Mouse (Mus musculus) neural tube, embryonic 13.5 days (tissue): Measurements from ENCODE around the gene Tctn3. TPM values are rescaled to one million over a fixed set of nuclear protein-coding genes. Genes with fewer than 3 reads are reported as not detected.
"Not testable (repeated sequence)": the region's sequence is repeated elsewhere in the genome, so short reads cannot be mapped to it uniquely, and the experiment has no call there.

Experiments
- ATAC-seq: fragments of 200-750 bp; cut with Nextera tagmentation; 2 replicates; pipeline ENCODE4 v1.8.0; 2017; ENCODE audit warnings: low read depth, mild to moderate bottlenecking, moderate TSS enrichment, moderate library complexity
- H3K27ac ChIP-seq: fragments of 300-500 bp; sonication (generic); replicated peaks from 2 replicates; pipeline ENCODE4 v1.5.1; 2015; ENCODE audit warnings: moderate library complexity, mild to moderate bottlenecking, inconsistent platforms
- H3K27me3 ChIP-seq: fragments of 300-500 bp; sonication (generic); 2 replicates; pipeline ENCODE4 v1.6.1; 2015; ENCODE audit warnings: mild to moderate bottlenecking, inconsistent platforms
- H3K36me3 ChIP-seq: fragments of 300-500 bp; sonication (generic); 2 replicates; pipeline ENCODE4 v1.6.1; 2015; ENCODE audit warnings: mild to moderate bottlenecking, inconsistent platforms
- H3K4me1 ChIP-seq: fragments of 300-500 bp; sonication (generic); replicated peaks from 2 replicates; pipeline ENCODE4 v1.6.1; 2015; ENCODE audit warnings: inconsistent platforms
- H3K4me2 ChIP-seq: fragments of 300-500 bp; sonication (generic); 2 replicates; pipeline ENCODE4 v1.6.1; 2015; ENCODE audit warnings: inconsistent platforms, mild to moderate bottlenecking, moderate library complexity
- H3K4me3 ChIP-seq: fragments of 300-500 bp; sonication (generic); 2 replicates; pipeline ENCODE4 v1.5.1; 2015; ENCODE audit warnings: mild to moderate bottlenecking, inconsistent platforms
- H3K9ac ChIP-seq: fragments of 300-500 bp; sonication (generic); 2 replicates; pipeline ENCODE4 v1.6.1; 2015; ENCODE audit warnings: moderate library complexity, mild to moderate bottlenecking, inconsistent platforms
- H3K9me3 ChIP-seq: fragments of 300-500 bp; sonication (generic); 2 replicates; pipeline ENCODE4 v1.6.1; 2016; ENCODE audit warnings: inconsistent platforms
- WGBS: fragments of 180-500 bp; shearing (Covaris S2); methylation state at CpG from one replicate; pipeline ENCODE4 v1.1.7; 2015; 5-methylcytosine and 5-hydroxymethylcytosine counted together
- polyA plus RNA-seq: library from polyadenylated mRNA; unstranded; fragments of >200 nt; fragmentation: Nextera tagmentation; extraction: Ambion mirVana; gene quantifications from 2 replicates; pipeline ENCODE4 v1.2.1, GENCODE M21; 2015

The Tctn3 gene
- polyA plus RNA-seq, 1 experiment from 2014 or later, result 10.6 TPM

DNA sequence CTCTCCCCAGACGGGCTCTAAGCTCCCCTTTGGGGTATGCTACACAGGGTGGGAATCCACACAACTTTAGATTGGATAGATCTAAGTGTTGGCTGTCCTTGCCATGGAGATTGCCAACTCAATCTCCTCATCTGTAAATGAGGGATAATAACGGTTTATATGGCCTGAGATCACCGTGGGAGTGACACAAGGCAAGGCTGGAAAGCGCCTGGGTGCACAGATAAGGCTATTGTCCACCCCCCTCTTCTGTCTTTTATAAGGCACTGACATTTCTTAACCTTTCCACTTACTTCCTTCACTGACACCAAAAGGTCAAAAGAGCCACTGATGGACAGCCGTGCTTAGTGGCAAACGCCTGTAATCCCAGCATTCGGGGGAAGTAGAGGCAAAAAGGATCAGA, 25.1 kb downstream of the Tctn3 start:
- peak overlapping the region; percentile 80 for H3K4me2 ChIP-seq
- peak overlapping the region; percentile 87 for H3K9ac ChIP-seq
- H3K4me1 ChIP-seq, result peaks cover 21% of the 10 kb centered on the region
- H3K36me3 ChIP-seq, result peaks cover 28% of the 10 kb centered on the region
- no peak for ATAC-seq
- 61% methylated on average over 7 of the region's 7 CpGs for WGBS
- no peak overlapping the region for H3K27ac ChIP-seq
- no peaks in the 10 kb centered on the region for H3K9me3 ChIP-seq
- H3K4me3 ChIP-seq, result peak overlapping the region; percentile 86
- no peaks in the 10 kb centered on the region for H3K27me3 ChIP-seq

DNA sequence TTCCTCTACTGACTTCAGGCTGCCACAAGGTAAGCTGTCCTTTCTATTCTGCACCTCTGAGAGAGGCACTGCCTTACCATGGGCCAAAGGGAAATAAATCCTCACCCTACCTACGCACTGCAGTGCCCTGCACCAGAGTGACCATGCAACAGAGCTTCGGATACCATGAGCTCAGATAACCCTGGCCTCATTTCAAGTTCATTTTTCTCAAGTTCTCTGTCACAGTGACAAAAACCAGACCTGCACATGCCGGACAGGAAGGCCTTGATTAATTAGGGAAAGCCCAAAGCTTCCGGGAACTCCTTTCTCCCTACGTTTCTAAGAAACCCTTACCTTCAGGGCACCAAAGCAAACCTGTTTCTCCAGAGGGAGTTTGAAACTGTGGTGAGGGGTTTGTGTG, 30.4 kb downstream of the Tctn3 start:
- no peak overlapping the region for H3K9ac ChIP-seq
- ATAC-seq, result no peak
- whole genome bisulfite sequencing, result 93% methylated on average over 5 of the region's 5 CpGs
- no peak overlapping the region for H3K4me2 ChIP-seq
- H3K27me3 ChIP-seq, result no peaks in the 10 kb centered on the region
- H3K36me3 ChIP-seq, result peaks cover 76% of the 10 kb centered on the region
- H3K4me1 ChIP-seq, result peaks cover 9% of the 10 kb centered on the region
- H3K27ac ChIP-seq, result no peak overlapping the region
- H3K9me3 ChIP-seq, result no peaks in the 10 kb centered on the region
- no peak overlapping the region for H3K4me3 ChIP-seq

DNA sequence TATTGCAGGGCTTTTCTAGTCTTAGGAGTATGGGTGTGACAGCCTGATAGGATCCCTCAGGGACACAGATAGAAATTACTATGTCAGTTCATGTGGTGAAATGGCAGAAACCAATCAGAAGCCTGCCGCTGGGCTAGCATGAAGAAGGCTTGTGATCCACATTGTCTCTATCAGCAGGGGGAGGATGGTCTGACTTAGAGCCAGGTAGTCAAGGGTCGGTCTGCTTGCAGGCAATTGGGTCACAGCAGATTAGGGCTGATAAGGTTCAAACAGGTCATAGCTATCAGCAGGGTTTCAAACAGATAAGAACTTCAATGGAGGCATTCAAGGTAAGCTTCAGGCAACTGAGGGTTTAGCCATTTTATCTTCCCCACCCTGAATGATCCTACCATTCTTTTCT, 31.1 kb downstream of the Tctn3 start:
- no peak overlapping the region for H3K27ac ChIP-seq
- H3K9ac ChIP-seq, result no peak overlapping the region
- no peak overlapping the region for H3K4me2 ChIP-seq
- H3K9me3 ChIP-seq, result no peaks in the 10 kb centered on the region
- H3K4me1 ChIP-seq, result peaks cover 2% of the 10 kb centered on the region; the same call in 1 of the 2 replicates
- WGBS, result 91% methylated on average over 2 of the region's 2 CpGs
- ATAC-seq, result no peak
- H3K4me3 ChIP-seq, result no peak overlapping the region
- H3K27me3 ChIP-seq, result no peaks in the 10 kb centered on the region
- peaks cover 84% of the 10 kb centered on the region for H3K36me3 ChIP-seq

DNA sequence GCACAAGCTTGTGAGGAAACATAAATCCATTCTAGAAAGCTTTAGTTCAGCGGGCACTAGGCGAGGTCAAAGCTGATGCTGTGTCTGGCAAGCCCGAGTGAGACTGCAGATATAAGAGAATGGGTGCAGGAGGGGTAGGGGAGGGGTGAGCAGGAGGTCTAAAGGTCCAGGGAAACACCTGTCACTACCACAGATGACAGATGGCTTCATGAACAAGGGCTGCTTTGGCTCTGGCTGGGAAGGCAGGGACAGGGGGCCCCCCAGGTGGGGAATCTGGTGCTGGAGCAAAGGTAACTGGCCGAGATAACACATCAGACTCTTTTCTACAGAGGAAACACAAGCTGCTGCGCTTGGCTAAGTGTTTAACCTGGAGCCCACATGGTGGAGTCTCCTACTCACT, 36.6 kb downstream of the Tctn3 start:
- peaks cover 99% of the 10 kb centered on the region for H3K36me3 ChIP-seq
- no peak overlapping the region for H3K27ac ChIP-seq

DNA sequence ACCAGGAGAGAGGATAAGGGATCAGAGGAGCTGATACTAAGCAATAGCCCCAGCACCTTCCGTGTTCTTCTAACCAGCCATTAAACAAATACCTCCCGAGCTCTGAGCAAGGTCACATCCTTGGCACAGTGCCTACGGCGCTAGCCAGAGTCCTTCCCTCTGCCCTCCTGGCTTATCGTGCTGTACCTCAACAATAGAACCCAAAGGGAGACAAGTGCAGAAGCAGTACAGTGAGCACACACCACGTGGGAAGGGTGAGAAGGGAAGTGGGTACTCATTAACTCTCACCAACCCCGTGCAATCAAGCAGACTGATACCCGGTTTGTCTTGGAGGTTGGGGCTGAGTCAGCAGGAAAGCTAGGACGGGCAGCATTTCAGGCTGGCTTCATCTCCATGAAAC, 41.3 kb downstream of the Tctn3 start:
- no peaks in the 10 kb centered on the region for H3K27me3 ChIP-seq

More for the DNA sequence above, 36.6 kb downstream of the Tctn3 start:
- Histone ChIP-seq H3K27me3 (no peaks in the 10 kb centered on the region), H3K4me2 (no peak overlapping the region), H3K9ac (no peak overlapping the region), H3K9me3 (peaks cover 5% of the 10 kb centered on the region), H3K4me3 (no peak overlapping the region), H3K4me1 (no peaks in the 10 kb centered on the region)
- no peak for ATAC-seq
- WGBS, result 72% methylated on average over 5 of the region's 5 CpGs

DNA sequence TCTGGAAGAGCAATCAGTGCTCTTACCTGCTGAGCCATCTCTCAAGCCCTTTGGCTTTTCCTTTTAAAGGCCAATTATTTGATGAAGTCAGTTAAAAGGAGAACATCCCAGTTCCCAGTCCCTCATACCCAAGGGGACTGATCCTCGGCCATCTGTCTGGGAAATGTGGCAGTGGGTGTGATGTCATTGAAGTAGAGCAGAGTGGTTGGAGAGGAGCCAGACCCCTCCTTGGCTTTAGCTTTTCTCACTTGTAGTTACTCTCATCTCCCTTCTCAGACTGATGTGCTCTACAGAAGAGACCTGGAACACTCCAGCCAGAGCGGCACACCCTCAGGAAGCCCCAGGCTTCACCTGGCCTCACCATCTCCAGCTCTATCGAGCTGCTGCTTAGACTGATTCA, 44.4 kb downstream of the Tctn3 start:
- Histone ChIP-seq H3K9me3 (peaks cover 15% of the 10 kb centered on the region), H3K9ac (no peak overlapping the region), H3K4me1 (no peaks in the 10 kb centered on the region), H3K36me3 (peaks cover 99% of the 10 kb centered on the region), H3K27ac (no peak overlapping the region), H3K27me3 (no peaks in the 10 kb centered on the region), H3K4me2 (no peak overlapping the region), H3K4me3 (no peak overlapping the region)
- 89% methylated on average over 3 of the region's 3 CpGs for WGBS
- no peak for ATAC-seq

More for the DNA sequence above, 41.3 kb downstream of the Tctn3 start:
- 95% methylated on average over 9 of the region's 9 CpGs for WGBS
- no peak overlapping the region for H3K27ac ChIP-seq
- H3K4me1 ChIP-seq, result no peaks in the 10 kb centered on the region
- peaks cover 15% of the 10 kb centered on the region for H3K9me3 ChIP-seq
- H3K36me3 ChIP-seq, result peaks cover 100% of the 10 kb centered on the region
- no peak overlapping the region for H3K4me2 ChIP-seq
- no peak for ATAC-seq
- H3K4me3 ChIP-seq, result no peak overlapping the region
- H3K9ac ChIP-seq, result no peak overlapping the region

DNA sequence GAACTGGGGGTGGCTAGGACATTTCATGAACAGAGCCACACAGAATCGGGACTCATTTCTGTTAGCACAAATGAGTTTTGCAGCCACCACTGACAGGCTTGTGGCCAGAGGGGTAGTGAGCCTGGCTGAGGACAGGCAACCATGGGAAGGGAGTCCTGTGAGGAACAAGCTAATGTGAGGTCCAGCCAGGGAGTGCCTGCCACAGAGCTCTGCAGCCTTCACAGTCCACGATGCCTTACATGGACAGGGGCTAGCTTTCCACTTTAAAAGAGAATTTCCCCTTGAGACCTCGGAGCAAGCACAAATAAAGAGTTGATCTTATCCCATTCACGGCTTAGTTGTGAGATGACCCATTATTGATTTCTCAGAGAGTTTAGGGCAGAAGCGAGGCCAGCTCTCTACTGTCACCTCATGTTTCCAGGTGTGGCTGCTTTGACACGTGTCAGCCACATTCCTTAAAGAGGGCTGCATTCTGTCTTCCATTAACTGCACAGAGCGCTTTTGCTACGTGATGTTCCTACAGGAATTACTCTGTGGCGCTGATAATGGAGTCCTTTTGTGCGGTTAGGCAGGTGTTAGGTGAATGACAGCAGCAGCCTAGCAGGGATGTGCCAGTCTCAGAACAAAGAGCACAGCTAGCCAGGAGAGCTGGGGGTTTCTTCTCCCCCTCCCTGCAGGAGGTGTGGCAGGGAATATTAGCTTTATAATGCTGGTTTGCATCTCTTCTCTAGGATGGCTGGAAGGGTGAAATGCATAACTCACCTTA, 48.0 kb downstream of the Tctn3 start:
- peaks cover 74% of the 10 kb centered on the region for H3K36me3 ChIP-seq
- H3K4me3 ChIP-seq, result no peak overlapping the region
- H3K9me3 ChIP-seq, result no peaks in the 10 kb centered on the region
- no peak for ATAC-seq
- H3K27ac ChIP-seq, result no peak overlapping the region
- H3K4me1 ChIP-seq, result no peaks in the 10 kb centered on the region
- 88% methylated on average over 10 of the region's 10 CpGs for WGBS
- H3K27me3 ChIP-seq, result no peaks in the 10 kb centered on the region
- H3K9ac ChIP-seq, result no peak overlapping the region
- no peak overlapping the region for H3K4me2 ChIP-seq

DNA sequence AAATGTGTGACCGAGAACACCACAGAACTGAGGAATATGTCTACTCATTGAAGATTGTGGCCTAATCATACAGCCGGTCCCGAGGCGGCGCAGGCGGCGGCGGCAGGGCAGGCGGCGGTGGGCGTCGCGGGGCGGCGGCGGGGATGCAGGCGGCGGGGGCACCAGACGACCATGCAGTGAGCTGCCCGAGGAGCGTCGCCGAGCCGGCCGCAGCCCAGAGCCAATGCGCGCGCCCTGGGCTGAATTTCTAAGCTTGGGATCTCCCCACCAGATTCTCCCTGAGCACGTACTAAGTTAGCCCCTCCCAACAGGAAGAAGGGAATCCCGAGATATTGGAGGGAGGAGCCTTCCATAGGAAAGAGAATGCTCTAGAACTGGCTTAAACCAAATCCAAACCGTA, 50.5 kb downstream of the Tctn3 start:
- not testable (repeated sequence) for H3K4me1 ChIP-seq, H3K4me2 ChIP-seq, H3K9me3 ChIP-seq, H3K9ac ChIP-seq, H3K27ac ChIP-seq, H3K27me3 ChIP-seq, H3K4me3 ChIP-seq
- 76% methylated on average over 13 of the region's 31 CpGs for WGBS
- H3K36me3 ChIP-seq, result peaks cover 69% of the 10 kb centered on the region
- ATAC-seq, result 0 out of 2 replicates have a peak, but pooled peaks have one; percentile 47

DNA sequence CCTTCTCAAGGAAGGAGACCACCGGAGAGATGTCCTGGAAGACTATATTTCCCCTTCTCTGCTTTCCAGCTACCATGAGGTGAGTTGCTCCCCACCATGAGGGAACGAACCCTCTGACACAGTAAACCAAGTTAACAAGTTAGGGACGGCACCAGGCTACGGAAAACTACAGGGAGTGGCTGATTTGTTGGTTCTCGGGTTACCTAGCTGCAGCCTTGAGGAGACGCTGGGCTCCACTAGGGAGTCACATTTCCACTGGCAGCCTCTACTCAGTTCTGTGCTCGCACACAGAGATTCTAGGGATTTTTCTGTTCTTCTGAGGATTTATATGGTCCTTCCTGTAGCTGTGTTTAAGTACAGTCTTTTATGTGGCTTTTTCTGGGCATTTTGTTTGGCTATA, 56.0 kb downstream of the Tctn3 start:
- 89% methylated on average over 7 of the region's 7 CpGs for WGBS
- Histone ChIP-seq H3K9me3 (no peaks in the 10 kb centered on the region), H3K27me3 (no peaks in the 10 kb centered on the region), H3K27ac (no peak overlapping the region), H3K4me2 (no peak overlapping the region), H3K4me1 (no peaks in the 10 kb centered on the region), H3K4me3 (no peak overlapping the region), H3K36me3 (peaks cover 75% of the 10 kb centered on the region), H3K9ac (no peak overlapping the region)
- no peak for ATAC-seq

DNA sequence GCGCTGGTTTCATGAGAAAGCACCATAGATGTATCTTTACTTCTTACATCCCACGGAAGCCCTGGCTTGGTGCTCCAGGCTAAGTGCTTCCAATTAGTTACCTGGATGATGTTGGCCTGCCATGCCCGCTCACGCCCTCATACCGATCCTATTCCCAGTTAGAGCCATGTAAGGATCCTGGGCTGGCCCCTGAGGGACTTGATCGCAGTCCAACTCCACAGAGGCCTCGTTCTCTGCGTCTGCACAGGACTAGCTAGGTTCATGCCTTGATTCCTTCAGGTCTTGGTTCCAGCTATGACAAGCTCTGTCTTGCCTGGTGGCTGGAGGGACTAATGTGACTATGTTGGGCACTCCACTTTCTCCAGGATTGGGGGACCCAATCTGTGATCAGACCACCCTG, 56.9 kb downstream of the Tctn3 start:
- Histone ChIP-seq H3K9me3 (no peaks in the 10 kb centered on the region), H3K4me3 (no peak overlapping the region), H3K36me3 (peaks cover 84% of the 10 kb centered on the region), H3K9ac (no peak overlapping the region), H3K27me3 (no peaks in the 10 kb centered on the region), H3K4me2 (no peak overlapping the region), H3K27ac (no peak overlapping the region), H3K4me1 (no peaks in the 10 kb centered on the region)
- WGBS, result 97% methylated on average over 8 of the region's 8 CpGs
- no peak for ATAC-seq

DNA sequence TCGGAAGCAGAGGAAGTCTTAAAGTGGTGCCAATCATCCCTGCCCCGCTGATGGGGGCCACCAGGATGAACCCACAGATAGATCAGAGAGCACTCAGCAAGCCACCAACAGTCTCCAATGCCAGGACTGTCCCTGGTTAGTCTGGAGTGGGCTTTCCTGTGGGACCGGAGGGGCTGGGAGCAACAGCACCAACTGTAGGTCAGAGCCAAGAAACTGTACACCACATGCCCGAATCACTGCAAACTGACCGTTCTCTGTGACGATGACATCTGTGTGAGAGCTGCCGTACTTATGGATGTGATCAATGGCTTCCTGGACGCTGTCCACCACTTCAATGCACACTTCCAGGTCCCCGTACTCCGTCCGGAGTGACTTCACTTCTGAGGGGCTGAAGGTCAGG, 57.7 kb downstream of the Tctn3 start:
- ATAC-seq, result no peak
- H3K36me3 ChIP-seq, result peaks cover 86% of the 10 kb centered on the region
- H3K4me1 ChIP-seq, result no peaks in the 10 kb centered on the region
- no peaks in the 10 kb centered on the region for H3K27me3 ChIP-seq
- 94% methylated on average over 11 of the region's 11 CpGs for WGBS
- no peak overlapping the region for H3K4me3 ChIP-seq
- no peak overlapping the region for H3K4me2 ChIP-seq
- no peaks in the 10 kb centered on the region for H3K9me3 ChIP-seq
- no peak overlapping the region for H3K27ac ChIP-seq
- no peak overlapping the region for H3K9ac ChIP-seq

DNA sequence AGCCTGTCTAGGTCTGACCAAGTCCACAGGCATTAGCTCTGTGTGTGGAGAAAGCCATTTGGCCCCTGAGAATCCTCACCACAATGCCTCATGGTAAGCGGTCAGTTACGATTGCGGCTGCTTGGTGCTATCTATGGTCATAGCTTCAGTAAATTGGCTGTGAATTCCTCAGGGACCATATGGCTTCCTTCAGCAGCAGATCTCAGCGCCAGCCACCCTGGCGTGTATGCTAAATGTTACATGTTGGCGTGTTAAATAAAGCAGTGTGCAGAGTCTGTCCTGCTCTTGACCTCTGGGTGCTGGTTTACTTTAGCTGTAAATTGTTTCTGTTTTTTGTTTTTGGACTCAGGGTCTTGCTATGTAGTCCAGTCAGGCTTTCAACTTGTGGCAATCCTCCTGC, 58.2 kb downstream of the Tctn3 start:
- no peaks in the 10 kb centered on the region for H3K9me3 ChIP-seq
- no peak for ATAC-seq
- no peak overlapping the region for H3K4me3 ChIP-seq
- no peaks in the 10 kb centered on the region for H3K27me3 ChIP-seq
- H3K4me2 ChIP-seq, result no peak overlapping the region
- H3K9ac ChIP-seq, result no peak overlapping the region
- peaks cover 86% of the 10 kb centered on the region for H3K36me3 ChIP-seq
- H3K4me1 ChIP-seq, result no peaks in the 10 kb centered on the region
- whole genome bisulfite sequencing, result 92% methylated on average over 6 of the region's 6 CpGs
- no peak overlapping the region for H3K27ac ChIP-seq
